Mouse (Mus musculus) cortical plate, adult 2 months (tissue): Measurements from ENCODE around the gene Ptprd.

Experiments
- CTCF ChIP-seq: fragments of 200-500 bp; IDR thresholded peaks from 2 replicates; pipeline ENCODE4 v1.5.1; 2011; ENCODE audit warnings: mild to moderate bottlenecking, control low read depth, low read length; ENCODE audit not compliant: insufficient read depth; ENCODE audit errors: extremely low read depth
- POLR2A ChIP-seq: fragments of 200-500 bp; IDR thresholded peaks from 2 replicates; pipeline ENCODE4 v1.6.1; 2011; ENCODE audit warnings: mild to moderate bottlenecking, low read length, control low read depth; ENCODE audit not compliant: insufficient read depth; ENCODE audit errors: extremely low read depth

- TF ChIP-seq CTCF = no peak
- no peak for TF ChIP-seq POLR2A
Observed at GRCm38 (mm10) chr4:76414591-76414990, 1797.2 kb downstream of the Ptprd start.
